Mouse (Mus musculus) Patski (cell line): ENCODE results near the gene Col4a1. TPM values are rescaled to one million over a fixed set of nuclear protein-coding genes. Genes with fewer than 3 reads are reported as not detected.

Experiments used
- ATAC-seq: fragments of 100-300 bp; one replicate; pipeline ENCODE4 v1.8.0; 2021
- CTCF ChIA-PET: fragments of 350-600 bp; sonication (Branson Sonifier 250); formaldehyde crosslinking; loops from one replicate; lab custom pipeline; 2022; ENCODE audit warnings: inconsistent platforms; lab: Charles Lee
- POLR2A ChIA-PET: fragments of 350-600 bp; sonication (Branson Sonifier 250); formaldehyde crosslinking; loops from one replicate; lab custom pipeline; 2022; ENCODE audit warnings: antibody characterized with exemption, inconsistent platforms; lab: Charles Lee
- DNase-seq: peaks from one replicate; pipeline ENCODE4 v3.0.0-alpha.2; 2011; ENCODE audit warnings: low read depth, low spot score
- H3K27me3 ChIP-seq: fragments of 371-371 bp; one replicate; pipeline ENCODE4 v1.5.1; 2021
- CTCF ChIP-seq: fragments of 100-300 bp; IDR thresholded peaks from one replicate; pipeline ENCODE4 v1.5.1; 2021
- in situ Hi-C: fragments of 300-500 bp; cut with MboI; formaldehyde crosslinking; loops from 3 replicates; pipeline ENCODE4 v1.11.1; 2018; ENCODE audit warnings: low pct_unique_long_range_greater_than_20kb, mixed read lengths
- polyA plus RNA-seq: library from polyadenylated mRNA; unstranded; gene quantifications from one replicate; pipeline ENCODE4 v1.2.3, GENCODE M21; 2021

Col4a1 gene
- polyA plus RNA-seq, 1 experiment from 2014 or later: 336 TPM

GRCm38 (mm10) chr8:11225577-11226434 lies 86.8 kb downstream of the Col4a1 start:
- ATAC-seq: no peak
- ChIA-PET CTCF (no interaction called here), POLR2A (no interaction called here)

GRCm38 (mm10) chr8:11224178-11224577 lies 88.4 kb downstream of the Col4a1 start:
- DNase-seq: no peak
- no peaks in the 10 kb centered on the region for H3K27me3 ChIP-seq
- CTCF ChIA-PET: no interaction called here
- no peak for TF ChIP-seq CTCF
- in situ Hi-C loops: no loop called here
- POLR2A ChIA-PET: no interaction called here
- no peak for ATAC-seq

More at GRCm38 (mm10) chr8:11225577-11226434, 86.8 kb downstream of the Col4a1 start:
- in situ Hi-C loops: no loop called here
- TF ChIP-seq CTCF: no peak
- no peak for DNase-seq
- no peaks in the 10 kb centered on the region for H3K27me3 ChIP-seq

GRCm38 (mm10) chr8:11221353-11221752 lies 91.3 kb downstream of the Col4a1 start:
- ChIA-PET POLR2A (no interaction called here), CTCF (no interaction called here)
- ATAC-seq: no peak
- no peak for TF ChIP-seq CTCF
- DNase-seq: no peak
- in situ Hi-C loops: no loop called here
- no peaks in the 10 kb centered on the region for H3K27me3 ChIP-seq

- no peaks in the 10 kb centered on the region for H3K27me3 ChIP-seq
- DNase-seq (no peak), ATAC-seq (no peak)
- POLR2A ChIA-PET: no interaction called here
- TF ChIP-seq CTCF: no peak
- CTCF ChIA-PET: no interaction called here
- in situ Hi-C loops: no loop called here
Observed at GRCm38 (mm10) chr8:11219282-11219681, 93.3 kb downstream of the Col4a1 start.

GRCm38 (mm10) chr8:11215231-11215630 lies 97.4 kb downstream of the Col4a1 start:
- CTCF ChIA-PET: interaction anchor here (0.7 to 1.4 kb wide), 5 partner anchors 11 to 776 kb away, joined by 3 to 4 read pairs (median 4); no protein-coding TSS in a partner anchor
- no peaks in the 10 kb centered on the region for H3K27me3 ChIP-seq
- no peak for DNase-seq
- in situ Hi-C loops: no loop called here
- no peak for TF ChIP-seq CTCF
- peak; percentile 75 for ATAC-seq
- POLR2A ChIA-PET: no interaction called here

- POLR2A ChIA-PET: no interaction called here
- CTCF ChIA-PET: no interaction called here
Observed at GRCm38 (mm10) chr8:11206509-11206908, 106.1 kb downstream of the Col4a1 start.

GRCm38 (mm10) chr8:11205532-11205931 lies 107.1 kb downstream of the Col4a1 start:
- in situ Hi-C loops: no loop called here
- no peak for ATAC-seq
- TF ChIP-seq CTCF: no peak

More at GRCm38 (mm10) chr8:11206509-11206908, 106.1 kb downstream of the Col4a1 start:
- TF ChIP-seq CTCF: no peak
- ATAC-seq: no peak
- in situ Hi-C loops: no loop called here
- DNase-seq: no peak
- H3K27me3 ChIP-seq: no peaks in the 10 kb centered on the region

GRCm38 (mm10) chr8:11203260-11204110 lies 109.1 kb downstream of the Col4a1 start:
- H3K27me3 ChIP-seq: no peaks in the 10 kb centered on the region
- ChIA-PET POLR2A (no interaction called here), CTCF (interaction anchor here (1.5 to 1.7 kb wide), 3 partner anchors 10 to 20 kb away, joined by 4 to 5 read pairs (median 4); no protein-coding TSS in a partner anchor)
- DNase-seq: peak; percentile 56
- no peak for TF ChIP-seq CTCF
- in situ Hi-C loops: no loop called here
- ATAC-seq: peak; percentile 57

More at GRCm38 (mm10) chr8:11205532-11205931, 107.1 kb downstream of the Col4a1 start:
- ChIA-PET POLR2A (no interaction called here), CTCF (interaction anchor here (1.7 kb wide), 1 partner anchor 10 kb away, joined by 4 read pairs; no protein-coding TSS in a partner anchor)
- H3K27me3 ChIP-seq: no peaks in the 10 kb centered on the region
- DNase-seq: no peak

- no peak for ATAC-seq
Observed at GRCm38 (mm10) chr8:11198650-11199049, 114.0 kb downstream of the Col4a1 start.

GRCm38 (mm10) chr8:11197988-11198387 lies 114.6 kb downstream of the Col4a1 start:
- ChIA-PET POLR2A (interaction anchor here (0.7 kb wide), 1 partner anchor 54 kb away, joined by 4 read pairs; no protein-coding TSS in a partner anchor), CTCF (no interaction called here)
- in situ Hi-C loops: loop anchor here (25.0 kb wide), 1 partner anchor 336 kb away; no protein-coding TSS in a partner anchor
- no peak for DNase-seq
- no peaks in the 10 kb centered on the region for H3K27me3 ChIP-seq
- ATAC-seq: no peak
- TF ChIP-seq CTCF: no peak

More at GRCm38 (mm10) chr8:11198650-11199049, 114.0 kb downstream of the Col4a1 start:
- in situ Hi-C loops: loop anchor here (25.0 kb wide), 1 partner anchor 336 kb away; no protein-coding TSS in a partner anchor
- POLR2A ChIA-PET: interaction anchor here (0.7 kb wide), 1 partner anchor 53 kb away, joined by 4 read pairs; no protein-coding TSS in a partner anchor
- DNase-seq: no peak
- CTCF ChIA-PET: no interaction called here
- H3K27me3 ChIP-seq: no peaks in the 10 kb centered on the region
- no peak for TF ChIP-seq CTCF
